Mouse (Mus musculus) kidney, embryonic 14.5 days (tissue): ENCODE results near the gene Ppfia3. TPM values are rescaled to one million over a fixed set of nuclear protein-coding genes. Genes with fewer than 3 reads are reported as not detected.

Experiments used
- ATAC-seq: fragments of 200-750 bp; cut with Nextera tagmentation; 2 replicates; pipeline ENCODE4 v1.8.0; 2017; ENCODE audit warnings: moderate number of reproducible peaks, mild to moderate bottlenecking, moderate TSS enrichment, moderate library complexity; ENCODE audit not compliant: low FRiP score, low TSS enrichment
- H3K27ac ChIP-seq: fragments of 300-500 bp; sonication (generic); 2 replicates; pipeline ENCODE4 v1.5.1; 2014; ENCODE audit warnings: low read depth, mild to moderate bottlenecking, low read length, moderate library complexity, mixed read lengths
- H3K27me3 ChIP-seq: fragments of 300-500 bp; sonication (generic); 2 replicates; pipeline ENCODE4 v1.6.1; 2014; ENCODE audit warnings: mild to moderate bottlenecking, low read length; ENCODE audit not compliant: control insufficient read depth, insufficient read depth
- H3K36me3 ChIP-seq: fragments of 300-500 bp; sonication (generic); 2 replicates; pipeline ENCODE4 v1.6.1; 2014; ENCODE audit warnings: low read length, mixed read lengths; ENCODE audit not compliant: control insufficient read depth, insufficient read depth
- H3K4me1 ChIP-seq: fragments of 300-500 bp; sonication (generic); 2 replicates; pipeline ENCODE4 v1.6.1; 2014; ENCODE audit warnings: low read length, mixed read lengths; ENCODE audit not compliant: control insufficient read depth, insufficient read depth
- H3K4me2 ChIP-seq: fragments of 300-500 bp; sonication (generic); replicated peaks from 2 replicates; pipeline ENCODE4 v1.6.1; 2014; ENCODE audit warnings: low read depth, mild to moderate bottlenecking, low read length
- H3K4me3 ChIP-seq: fragments of 300-500 bp; sonication (generic); 2 replicates; pipeline ENCODE4 v1.5.1; 2014; ENCODE audit warnings: mild to moderate bottlenecking, low read length
- H3K9ac ChIP-seq: fragments of 300-500 bp; sonication (generic); 2 replicates; pipeline ENCODE4 v1.6.1; 2014; ENCODE audit warnings: low read depth, mild to moderate bottlenecking, low read length, moderate library complexity
- H3K9me3 ChIP-seq: fragments of 300-500 bp; sonication (generic); 2 replicates; pipeline ENCODE4 v1.6.1; 2016; ENCODE audit warnings: low read length; ENCODE audit not compliant: control insufficient read depth
- WGBS: fragments of 180-500 bp; shearing (Covaris S2); extraction: QIAGEN DNeasy Blood & Tissue Kit; methylation state at CpG from one replicate; pipeline ENCODE4 v1.1.7; 2014; 5-methylcytosine and 5-hydroxymethylcytosine counted together
- polyA plus RNA-seq: library from polyadenylated mRNA; unstranded; fragments of >200 nt; fragmentation: Nextera tagmentation; extraction: Ambion mirVana; gene quantifications from 2 replicates; pipeline ENCODE4 v1.2.1, GENCODE M21; 2014

The Ppfia3 gene
- polyA plus RNA-seq, 1 experiment from 2014 or later: 7.6 TPM

DNA sequence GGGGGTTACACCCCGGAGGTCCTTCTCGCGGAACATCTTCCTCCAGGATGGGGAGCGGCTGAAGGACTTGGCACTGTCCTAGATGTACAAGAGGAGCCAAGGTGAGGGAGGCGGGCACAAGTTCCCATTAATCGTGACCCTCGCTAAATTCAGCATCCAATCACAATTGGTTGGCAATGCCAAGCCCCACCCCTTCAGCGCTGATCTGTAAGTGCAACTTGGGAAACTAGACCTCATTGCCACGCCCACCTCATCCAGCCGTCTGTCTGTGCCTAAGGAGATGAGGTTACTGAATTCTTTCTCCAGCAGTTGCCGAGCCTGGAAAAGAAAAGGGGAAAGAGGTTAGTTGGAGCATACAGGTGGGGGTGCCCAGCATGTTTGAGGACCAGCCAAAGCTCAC lies 26.1 kb downstream of the Ppfia3 start:
- H3K4me1 ChIP-seq: peaks cover 34% of the 10 kb centered on the region
- ATAC-seq: no peak
- H3K27ac ChIP-seq: peak overlapping the region; percentile 56
- peak overlapping the region; percentile 93 for H3K4me2 ChIP-seq
- no peaks in the 10 kb centered on the region for H3K9me3 ChIP-seq
- under 1% methylated on average over 11 of the region's 11 CpGs for whole genome bisulfite sequencing
- no peaks in the 10 kb centered on the region for H3K36me3 ChIP-seq
- peak overlapping the region; percentile 51 for H3K4me3 ChIP-seq
- peaks cover 4% of the 10 kb centered on the region for H3K27me3 ChIP-seq
- peak overlapping the region; percentile 59; the same call in 1 of the 2 replicates for H3K9ac ChIP-seq

DNA sequence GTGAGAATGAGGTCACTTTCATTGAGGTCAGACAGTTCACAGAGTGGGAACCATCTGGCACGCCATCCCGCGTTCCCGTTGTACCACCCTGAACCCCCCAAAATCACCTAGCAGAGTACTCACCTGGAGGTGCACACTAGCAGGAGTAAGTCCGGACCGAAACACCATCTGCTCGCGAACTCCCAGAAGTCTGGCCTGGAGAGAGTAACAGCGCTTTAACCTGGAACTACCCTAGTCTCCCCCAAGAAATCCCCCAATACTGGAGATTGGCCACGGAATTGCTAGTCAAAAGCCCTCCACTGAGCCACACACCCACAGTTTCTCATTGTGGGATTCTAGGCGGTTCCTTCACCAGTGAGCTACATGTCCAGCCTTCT lies 26.8 kb downstream of the Ppfia3 start:
- H3K4me2 ChIP-seq: peak overlapping the region; percentile 93
- peaks cover 38% of the 10 kb centered on the region for H3K4me1 ChIP-seq
- H3K4me3 ChIP-seq: peak overlapping the region; percentile 51
- ATAC-seq: no peak
- peak overlapping the region; percentile 59 for H3K9ac ChIP-seq
- H3K27ac ChIP-seq: peak overlapping the region; percentile 43
- no peaks in the 10 kb centered on the region for H3K36me3 ChIP-seq
- no peaks in the 10 kb centered on the region for H3K9me3 ChIP-seq
- 3% methylated on average over 11 of the region's 11 CpGs for WGBS
- peaks cover 4% of the 10 kb centered on the region for H3K27me3 ChIP-seq

GRCm38 (mm10) chr7:45339410-45340065 lies 27.3 kb downstream of the Ppfia3 start:
- Histone ChIP-seq H3K4me3 (peak overlapping the region; percentile 51), H3K27me3 (peaks cover 4% of the 10 kb centered on the region), H3K4me2 (peak overlapping the region; percentile 93), H3K36me3 (no peaks in the 10 kb centered on the region), H3K9me3 (no peaks in the 10 kb centered on the region), H3K4me1 (peaks cover 44% of the 10 kb centered on the region), H3K9ac (peak overlapping the region; percentile 59), H3K27ac (peak overlapping the region; percentile 69; the same call in 1 of the 2 replicates)
- peak; percentile 77 for ATAC-seq
- under 1% methylated on average over 36 of the region's 39 CpGs for WGBS

DNA sequence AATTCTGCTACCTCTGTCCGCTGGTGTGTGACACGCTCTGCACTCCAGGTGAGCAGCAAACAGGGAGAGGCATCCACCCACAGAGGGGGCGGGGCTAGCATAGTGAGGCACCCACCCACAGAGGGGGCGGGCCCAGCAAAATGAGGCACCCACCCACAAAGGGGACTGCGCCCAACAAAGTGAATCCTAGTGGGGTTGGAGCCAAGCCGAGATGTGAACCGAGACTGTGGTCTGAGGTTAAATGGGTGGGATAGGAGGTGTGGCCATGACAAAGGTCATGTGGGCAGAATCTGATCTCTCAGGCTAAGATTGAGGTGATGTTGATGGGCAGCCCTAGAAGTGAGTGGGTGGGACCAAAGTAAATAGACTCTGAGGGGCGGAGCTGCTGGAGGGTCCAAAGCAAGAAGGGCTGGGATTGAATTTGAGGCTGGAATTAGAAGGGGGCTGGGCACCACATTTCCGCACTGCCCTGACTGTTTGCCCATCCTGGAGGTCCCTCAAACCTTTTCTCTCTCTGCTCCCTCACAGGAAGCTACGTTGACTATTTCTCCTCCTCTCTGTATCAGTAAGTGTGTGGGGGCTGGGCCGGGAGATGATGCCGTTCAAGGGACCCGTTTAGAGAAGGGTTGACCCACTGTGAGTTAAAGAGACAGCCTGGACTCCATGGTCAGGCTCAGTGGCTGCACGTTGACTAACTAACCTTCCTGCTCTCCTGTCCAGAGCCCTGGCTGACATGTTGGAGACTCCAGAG lies 28.5 kb downstream of the Ppfia3 start:
- peaks cover 4% of the 10 kb centered on the region for H3K27me3 ChIP-seq
- 4% methylated on average over 14 of the region's 14 CpGs for WGBS
- H3K27ac ChIP-seq: peak overlapping the region; percentile 69; the same call in 1 of the 2 replicates
- no peaks in the 10 kb centered on the region for H3K36me3 ChIP-seq
- no peaks in the 10 kb centered on the region for H3K9me3 ChIP-seq
- peak; percentile 28; the same call in 1 of the 2 replicates for ATAC-seq
- H3K4me2 ChIP-seq: peak overlapping the region; percentile 93
- H3K4me3 ChIP-seq: peak overlapping the region; percentile 51
- H3K4me1 ChIP-seq: peaks cover 50% of the 10 kb centered on the region
- peak overlapping the region; percentile 59; the same call in 1 of the 2 replicates for H3K9ac ChIP-seq

- Histone ChIP-seq H3K27me3 (peaks cover 4% of the 10 kb centered on the region), H3K4me3 (no peak overlapping the region), H3K4me1 (peaks cover 55% of the 10 kb centered on the region), H3K27ac (no peak overlapping the region), H3K9ac (no peak overlapping the region), H3K36me3 (no peaks in the 10 kb centered on the region), H3K4me2 (peak overlapping the region; percentile 93; the same call in 1 of the 2 replicates), H3K9me3 (no peaks in the 10 kb centered on the region)
- ATAC-seq: no peak
- WGBS: 17% methylated on average over 4 of the region's 4 CpGs
Observed at GRCm38 (mm10) chr7:45337469-45337868, 29.4 kb downstream of the Ppfia3 start.

GRCm38 (mm10) chr7:45336319-45336718 lies 30.5 kb downstream of the Ppfia3 start:
- no peaks in the 10 kb centered on the region for H3K36me3 ChIP-seq
- WGBS: 93% methylated on average over 4 of the region's 4 CpGs
- ATAC-seq: no peak
- no peak overlapping the region for H3K4me2 ChIP-seq
- H3K4me3 ChIP-seq: no peak overlapping the region
- H3K27ac ChIP-seq: no peak overlapping the region
- no peak overlapping the region for H3K9ac ChIP-seq
- H3K4me1 ChIP-seq: peaks cover 57% of the 10 kb centered on the region
- H3K27me3 ChIP-seq: peaks cover 4% of the 10 kb centered on the region; the same call in 1 of the 2 replicates
- no peaks in the 10 kb centered on the region for H3K9me3 ChIP-seq

DNA sequence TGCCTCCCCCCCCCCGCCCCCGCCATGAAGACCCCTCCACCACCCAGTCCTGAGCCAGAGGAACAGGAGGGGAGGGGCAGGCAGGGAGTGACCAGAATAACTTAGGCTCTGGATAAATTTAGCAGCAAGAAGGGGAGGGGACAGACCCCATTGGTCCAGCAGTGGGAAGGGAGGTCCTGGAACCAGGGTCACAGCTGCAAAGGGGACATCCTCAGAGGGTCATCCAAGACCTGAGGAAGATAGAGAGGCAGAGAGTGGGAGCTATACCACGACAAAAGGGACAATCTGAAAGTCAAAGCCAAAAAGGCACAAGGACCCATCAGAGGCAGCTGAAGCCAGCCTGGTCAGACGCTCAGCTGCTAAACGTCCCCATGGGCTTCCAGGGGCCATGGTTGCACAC lies 31.8 kb downstream of the Ppfia3 start, which contains the start of gene Hrc:
Gene Hrc, plus strand, starts transcription at position 235 of the 400 bp plus-strand sequence.
- Histone ChIP-seq H3K4me1 (peaks cover 46% of the 10 kb centered on the region), H3K36me3 (no peaks in the 10 kb centered on the region), H3K9me3 (no peaks in the 10 kb centered on the region), H3K9ac (no peak within 1 kb of the TSS), H3K27ac (peak within 1 kb of the TSS; percentile 88; the same call in 1 of the 2 replicates), H3K27me3 (peaks cover 4% of the 10 kb centered on the region; the same call in 1 of the 2 replicates), H3K4me3 (peak within 1 kb of the TSS; percentile 71; the same call in 1 of the 2 replicates), H3K4me2 (peak within 1 kb of the TSS; percentile 92)
- no peak for ATAC-seq
- WGBS: 26% methylated on average over 5 of the region's 5 CpGs

- H3K27ac ChIP-seq: no peak overlapping the region
- ATAC-seq: peak; percentile 18; the same call in 1 of the 2 replicates
- 5% methylated on average over 3 of the region's 3 CpGs for WGBS
- no peaks in the 10 kb centered on the region for H3K9me3 ChIP-seq
- H3K36me3 ChIP-seq: no peaks in the 10 kb centered on the region
- H3K4me3 ChIP-seq: no peak overlapping the region
- peaks cover 4% of the 10 kb centered on the region; the same call in 1 of the 2 replicates for H3K27me3 ChIP-seq
- 0 out of 2 replicates have a peak overlapping the region, but pooled peaks have one; percentile 8 for H3K4me2 ChIP-seq
- peaks cover 44% of the 10 kb centered on the region for H3K4me1 ChIP-seq
- no peak overlapping the region for H3K9ac ChIP-seq
Observed at GRCm38 (mm10) chr7:45334605-45335004, 32.2 kb downstream of the Ppfia3 start.
